Mouse (Mus musculus) splenic B cell, adult 2 months (primary cell): ENCODE results near the gene Csnk2b.
A peak's percentile ranks its signal among the peaks of the same experiment; 100 is the strongest.

Experiments used
- DNase-seq: peaks from one replicate; pipeline ENCODE4 v3.0.0-alpha.2; 2011; ENCODE audit warnings: low read depth, low spot score
- H3K27me3 ChIP-seq: 2 replicates; pipeline ENCODE4 v1.6.1; 2012; ENCODE audit warnings: mild to moderate bottlenecking, low read length, moderate library complexity, mixed read lengths; ENCODE audit not compliant: control insufficient read depth, poor library complexity, insufficient read depth, severe bottlenecking
- H3K36me3 ChIP-seq: 2 replicates; pipeline ENCODE4 v1.6.1; 2012; ENCODE audit warnings: mild to moderate bottlenecking, low read length, moderate library complexity, mixed read lengths; ENCODE audit not compliant: control insufficient read depth, poor library complexity, insufficient read depth, severe bottlenecking

The Csnk2b gene

GRCm38 (mm10) chr17:35120745-35121142 lies 1.1 kb downstream of the Csnk2b start:
- Histone ChIP-seq H3K27me3 (no peaks in the 10 kb centered on the region; the same call in 1 of the 2 replicates), H3K36me3 (peaks cover 10% of the 10 kb centered on the region; the same call in 1 of the 2 replicates)
- DNase-seq: no peak

GRCm38 (mm10) chr17:35115046-35116019 lies 6.5 kb downstream of the Csnk2b start, which contains the start of gene Ly6g5b:
Gene Ly6g5b (minus strand): TSS chr17:35115428.
- DNase-seq: peak; percentile 62
- Histone ChIP-seq H3K27me3 (no peaks in the 10 kb centered on the region), H3K36me3 (peaks cover 2% of the 10 kb centered on the region; the same call in 1 of the 2 replicates)

GRCm38 (mm10) chr17:35111774-35112173 lies 10.1 kb downstream of the Csnk2b start:
- Histone ChIP-seq H3K36me3 (no peaks in the 10 kb centered on the region; the same call in 1 of the 2 replicates), H3K27me3 (no peaks in the 10 kb centered on the region)
- DNase-seq: no peak

DNA sequence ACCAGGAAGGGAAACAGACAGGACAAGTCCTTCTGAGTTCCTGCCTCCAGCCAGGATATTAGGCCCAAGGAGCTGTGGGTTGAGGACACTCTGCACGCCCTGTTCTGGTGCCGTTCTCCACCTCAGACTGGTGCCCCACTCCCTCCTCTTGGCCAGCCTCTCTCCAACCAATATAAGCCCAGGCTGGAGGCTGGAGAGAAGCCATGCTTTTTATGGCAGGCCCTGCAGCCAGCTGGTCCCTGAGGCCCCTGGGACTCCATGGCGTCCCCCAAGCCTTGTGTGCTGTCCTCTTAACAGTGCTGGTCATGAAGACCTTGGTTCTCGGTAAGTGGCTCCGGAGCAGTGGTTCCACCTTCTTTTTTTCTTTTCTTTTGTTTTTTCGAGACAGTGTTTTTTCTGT lies 13.8 kb downstream of the Csnk2b start, which contains the start of gene Ly6g5c:
Ly6g5c (plus strand) TSS at position 183 of the 400 bp plus-strand sequence.
- Histone ChIP-seq H3K36me3 (no peaks in the 10 kb centered on the region; the same call in 1 of the 2 replicates), H3K27me3 (no peaks in the 10 kb centered on the region)
- DNase-seq: no peak

DNA sequence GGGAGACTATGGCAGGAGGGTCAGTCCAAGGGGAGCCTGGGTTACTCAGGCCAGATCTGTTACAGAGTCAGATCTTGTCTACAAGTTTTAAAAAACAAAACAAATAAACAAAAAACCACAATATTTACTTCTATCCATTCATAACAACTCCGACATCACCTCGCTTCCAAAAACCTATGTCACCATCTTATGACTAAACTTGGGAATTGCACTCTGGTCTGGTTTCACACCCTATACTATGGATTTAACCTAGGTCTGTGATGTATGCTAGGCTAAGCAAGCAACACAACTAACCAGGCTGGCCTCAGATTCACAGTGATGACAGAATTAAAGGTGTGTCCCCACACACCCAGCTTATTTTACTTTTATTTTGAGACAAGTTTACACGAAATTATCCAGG lies 15.3 kb downstream of the Csnk2b start:
- H3K27me3 ChIP-seq: no peaks in the 10 kb centered on the region
- H3K36me3 ChIP-seq: peaks cover 4% of the 10 kb centered on the region
- DNase-seq: no peak

GRCm38 (mm10) chr17:35105740-35106389 lies 16.0 kb downstream of the Csnk2b start:
- Histone ChIP-seq H3K36me3 (peaks cover 4% of the 10 kb centered on the region), H3K27me3 (no peaks in the 10 kb centered on the region)
- peak; percentile 61 for DNase-seq

- peaks cover 4% of the 10 kb centered on the region for H3K36me3 ChIP-seq
- no peaks in the 10 kb centered on the region for H3K27me3 ChIP-seq
- no peak for DNase-seq
Measured at GRCm38 (mm10) chr17:35104754-35105153, 17.1 kb downstream of the Csnk2b start.

DNA sequence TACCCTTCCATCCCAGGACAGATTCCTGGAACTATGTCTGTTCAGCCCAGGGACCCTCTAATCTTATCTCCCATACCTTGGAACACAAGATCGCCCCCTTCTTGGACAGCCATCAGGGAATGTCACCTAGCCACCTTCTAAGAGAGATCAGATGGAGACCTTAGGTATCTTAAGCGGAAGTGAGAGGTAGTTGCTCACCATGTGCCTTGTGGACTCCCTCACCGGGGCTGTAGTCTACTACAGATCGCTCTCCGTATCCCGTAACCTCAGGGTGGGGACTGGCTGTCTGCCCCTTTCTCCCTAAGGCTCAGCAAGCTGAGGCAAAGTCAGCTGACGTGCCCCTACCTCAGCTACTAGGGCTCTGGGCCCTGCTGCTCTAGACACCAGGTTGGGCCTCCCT lies 17.8 kb downstream of the Csnk2b start:
- Histone ChIP-seq H3K27me3 (no peaks in the 10 kb centered on the region), H3K36me3 (peaks cover 4% of the 10 kb centered on the region)
- no peak for DNase-seq

DNA sequence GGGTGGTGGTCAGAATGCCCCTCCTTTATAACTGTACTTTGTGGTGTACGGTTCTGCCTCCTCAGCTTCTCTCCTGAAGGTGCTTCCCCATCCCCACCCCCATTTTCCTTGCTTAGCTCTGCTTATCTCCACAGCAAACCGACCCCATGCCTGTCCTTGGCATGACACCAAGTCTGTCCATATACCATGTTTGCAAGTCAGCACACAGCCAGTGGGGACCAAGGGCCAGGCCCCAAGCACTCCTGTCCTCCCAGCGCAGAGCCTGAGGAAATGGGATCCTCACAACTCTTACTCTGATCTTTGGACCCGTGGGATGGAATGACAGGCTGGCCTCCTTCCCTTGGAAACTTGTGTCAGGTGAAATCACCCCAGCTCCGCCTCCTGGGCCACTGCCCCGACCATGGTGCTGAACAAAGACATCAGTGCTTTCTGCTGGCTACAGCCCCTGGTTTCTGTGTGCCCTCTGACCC lies 18.6 kb downstream of the Csnk2b start:
- peaks cover 7% of the 10 kb centered on the region for H3K36me3 ChIP-seq
- DNase-seq: no peak
- no peaks in the 10 kb centered on the region for H3K27me3 ChIP-seq

GRCm38 (mm10) chr17:35102299-35102698 lies 19.6 kb downstream of the Csnk2b start:
- Histone ChIP-seq H3K36me3 (peaks cover 7% of the 10 kb centered on the region), H3K27me3 (no peaks in the 10 kb centered on the region)
- DNase-seq: no peak

GRCm38 (mm10) chr17:35101161-35101560 lies 20.7 kb downstream of the Csnk2b start:
- Histone ChIP-seq H3K27me3 (no peaks in the 10 kb centered on the region), H3K36me3 (peaks cover 7% of the 10 kb centered on the region)
- DNase-seq: no peak

GRCm38 (mm10) chr17:35100196-35100765 lies 21.6 kb downstream of the Csnk2b start:
- no peak for DNase-seq
- Histone ChIP-seq H3K27me3 (no peaks in the 10 kb centered on the region), H3K36me3 (peaks cover 7% of the 10 kb centered on the region)

GRCm38 (mm10) chr17:35097164-35097655 lies 24.6 kb downstream of the Csnk2b start:
- Histone ChIP-seq H3K36me3 (peaks cover 6% of the 10 kb centered on the region), H3K27me3 (no peaks in the 10 kb centered on the region)
- no peak for DNase-seq

DNA sequence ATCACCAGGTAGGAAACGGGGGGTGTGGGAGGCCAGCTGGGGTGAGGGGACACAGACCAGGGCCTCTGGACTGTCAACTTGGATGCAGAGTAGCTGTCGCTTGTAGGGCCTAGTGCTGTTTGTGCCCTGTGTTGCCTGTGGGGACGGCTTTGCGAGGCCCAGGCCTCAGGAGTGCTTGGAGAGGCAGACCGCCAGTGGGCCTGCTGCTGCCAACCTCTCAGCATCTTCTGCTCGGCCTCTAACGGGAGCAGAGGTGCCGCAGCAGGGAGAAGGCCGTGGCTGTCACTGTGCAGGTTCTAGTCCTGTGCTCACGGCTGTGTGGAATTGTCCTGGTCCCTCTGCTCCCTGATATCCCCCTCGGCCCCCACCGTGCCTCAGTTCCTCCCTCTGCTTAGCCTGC lies 25.3 kb downstream of the Csnk2b start:
- DNase-seq: no peak
- H3K36me3 ChIP-seq: peaks cover 5% of the 10 kb centered on the region
- no peaks in the 10 kb centered on the region for H3K27me3 ChIP-seq
